Mouse (Mus musculus) CH12.LX (cell line): ENCODE data around the gene Spata7.

Experiments
- CTCF ChIP-seq, 2 experiments: IDR thresholded peaks in 1 of 2; conservative IDR thresholded peaks in 1 of 2; 2 replicates each; pipeline ENCODE4 v1.5.1; 2011 to 2012; ENCODE audit warnings: low read depth in 2 of 2, low read length in 2 of 2, improper control_type of control experiment in 1 of 2, inconsistent platforms in 1 of 2, mild to moderate bottlenecking in 1 of 2, moderate library complexity in 1 of 2
- E2F4 ChIP-seq: IDR thresholded peaks from 2 replicates; pipeline ENCODE4 v1.6.1; 2011; ENCODE audit warnings: low read depth, low read length, improper control_type of control experiment; ENCODE audit not compliant: insufficient replicate concordance
- ELF1 ChIP-seq: IDR thresholded peaks from 2 replicates; pipeline ENCODE4 v1.6.1; 2014; ENCODE audit warnings: low read depth, mild to moderate bottlenecking, inconsistent platforms, low read length, improper control_type of control experiment
- MAFK ChIP-seq: IDR thresholded peaks from 2 replicates; pipeline ENCODE4 v1.6.1; 2011; ENCODE audit warnings: low read length, improper control_type of control experiment; ENCODE audit not compliant: insufficient replicate concordance

- TF ChIP-seq E2F4 (no peak), MAFK (no peak), CTCF (conservative IDR thresholded peaks at IDR 0.05 in 1 of 2, IDR thresholded peaks at IDR 0.05 in 1 of 2; ENCODE audit: low read depth in 2 of 2, low read length in 2 of 2) (no peak), ELF1 (no peak)
Observed at GRCm38 (mm10) chr12:98668132-98668814, 40.3 kb downstream of the Spata7 start.
